Comparison of ENCODE assay signal across 8 mouse cellular contexts in the genomic region with DNA sequence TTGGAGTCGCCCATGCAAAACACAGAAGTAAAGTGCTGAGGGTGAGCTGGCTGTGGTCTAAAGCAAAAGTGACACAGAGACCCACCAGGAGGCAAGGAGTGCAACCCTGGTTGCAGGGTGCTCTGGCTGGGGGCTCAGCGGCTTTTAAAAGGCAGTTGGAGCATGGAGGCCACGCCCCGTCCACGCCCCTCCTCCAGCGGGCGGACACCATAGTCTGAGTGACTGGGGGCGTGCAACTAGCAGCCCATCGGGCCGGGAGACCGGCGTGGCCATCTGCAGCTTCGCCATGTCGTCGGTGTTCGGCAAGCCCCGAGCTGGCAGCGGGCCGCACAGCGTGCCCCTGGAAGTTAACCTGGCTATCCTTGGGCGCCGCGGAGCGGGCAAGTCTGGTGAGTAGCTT. TPM values are rescaled to one million over a fixed set of nuclear protein-coding genes. Genes with fewer than 3 reads are reported as not detected.
DNase-seq lines count a peak whose midpoint lies in the region; ATAC-seq and TF ChIP-seq lines count a peak whose summit lies in the region.

Gene Rasl12, plus strand, starts transcription at position 228 of the 400 bp plus-strand sequence.

- peak within 1 kb of the TSS; percentile 66 for H3K9ac ChIP-seq in forebrain, embryonic 16.5 days (replicated peaks; ENCODE audit: low read depth, low read length)
- peak within 1 kb of the TSS; percentile 39 for H3K9ac ChIP-seq in lung, embryonic 15.5 days

- TF ChIP-seq CTCF in layer of hippocampus, adult 2 months (conservative IDR thresholded peaks at IDR 0.05), result no peak

- no peaks in the 10 kb centered on the region for H3K9me3 ChIP-seq in forebrain, embryonic 16.5 days (ENCODE audit: control insufficient read depth, low read length)
- no peaks in the 10 kb centered on the region for H3K9me3 ChIP-seq in lung, embryonic 15.5 days

- H3K4me1 ChIP-seq in forebrain, embryonic 16.5 days (replicated peaks; ENCODE audit: control insufficient read depth, insufficient read depth, low read length), result peaks cover 9% of the 10 kb centered on the region; the same call in 1 of the 2 replicates
- H3K4me1 ChIP-seq in lung, embryonic 15.5 days, result peaks cover 34% of the 10 kb centered on the region

- ATAC-seq in forebrain, embryonic 16.5 days, result peak; percentile 88
- ATAC-seq in lung, embryonic 15.5 days (ENCODE audit: borderline replicate concordance, extremely low read depth, low FRiP score, low TSS enrichment), result peak; percentile 72; the same call in 1 of the 2 replicates

- peak within 1 kb of the TSS; percentile 57 for H3K4me3 ChIP-seq in forebrain, embryonic 16.5 days (replicated peaks; ENCODE audit: low read length)
- H3K4me3 ChIP-seq in layer of hippocampus, adult 2 months, result peak within 1 kb of the TSS; percentile 64
- H3K4me3 ChIP-seq in lung, embryonic 15.5 days, result peak within 1 kb of the TSS; percentile 55

- peak within 1 kb of the TSS; percentile 81 for H3K4me2 ChIP-seq in forebrain, embryonic 16.5 days (ENCODE audit: low read length)
- peak within 1 kb of the TSS; percentile 71 for H3K4me2 ChIP-seq in lung, embryonic 15.5 days

- H3K27ac ChIP-seq in forebrain, embryonic 16.5 days (ENCODE audit: low read length), result no peak within 1 kb of the TSS
- H3K27ac ChIP-seq in layer of hippocampus, adult 2 months, result peak within 1 kb of the TSS; percentile 62; the same call in 1 of the 2 replicates
- H3K27ac ChIP-seq in lung, embryonic 15.5 days, result peak within 1 kb of the TSS; percentile 30; the same call in 1 of the 2 replicates

- H3K27me3 ChIP-seq in forebrain, embryonic 16.5 days (replicated peaks; ENCODE audit: control insufficient read depth, insufficient read depth, low read length), result no peaks in the 10 kb centered on the region; the same call in 1 of the 2 replicates
- H3K27me3 ChIP-seq in lung, embryonic 15.5 days, result no peaks in the 10 kb centered on the region

- H3K36me3 ChIP-seq in forebrain, embryonic 16.5 days (ENCODE audit: control insufficient read depth, insufficient read depth), result no peaks in the 10 kb centered on the region
- H3K36me3 ChIP-seq in lung, embryonic 15.5 days, result no peaks in the 10 kb centered on the region

- WGBS in forebrain, embryonic 16.5 days, result 1% methylated on average over 24 of the region's 24 CpGs
- under 1% methylated on average over 24 of the region's 24 CpGs for WGBS in lung, embryonic 15.5 days

- intact Hi-C loops in heart, postnatal 25 days (cut with DNase I), result no loop called here

- peak; percentile 30 for DNase-seq in MEL-GATA-1-ER (ENCODE audit: extremely low read depth, low read depth)
- DNase-seq in cerebellum, adult 18-20 months, result peak; percentile 30 to 38
- peak; percentile 68 for DNase-seq in heart, postnatal 25 days (ENCODE audit: low spot score)
- DNase-seq in layer of hippocampus, adult 2 months (ENCODE audit: low spot score in 2 of 2), result peak in 1 of 2 experiments; percentile 20
- peak; percentile 55 for DNase-seq in ovary, adult 18-20 months (ENCODE audit: low spot score)
- DNase-seq in thymus, postnatal 14 days, result peak; percentile 65

RNA-seq across cellular contexts. Expression of gene Rasl12, which starts in this region (rescaled TPM):
- 6.7 and 6.8 TPM in 2 replicates for polyA plus RNA-seq in forebrain, embryonic 16.5 days (2015; fragmentation: Nextera tagmentation; extraction: Ambion mirVana)
- total RNA-seq in heart, postnatal 25 days (2021), result 1 to 10 TPM; 6.4 to 8.8 TPM
- 1 to 10 TPM; 3.1 to 3.9 TPM for total RNA-seq in layer of hippocampus, adult 2 months (2021)
- polyA plus RNA-seq in lung, embryonic 15.5 days (2015; fragmentation: Nextera tagmentation; extraction: Ambion mirVana), result 49.9 and 52.6 TPM in 2 replicates
